Mouse (Mus musculus) olfactory bulb, adult 2 months (tissue): ENCODE results near the gene Thpo. TPM values are rescaled to one million over a fixed set of nuclear protein-coding genes. Genes with fewer than 3 reads are reported as not detected.

ENCODE experiments used
- H3K27ac ChIP-seq: fragments of 200-500 bp; 2 replicates; pipeline ENCODE4 v1.5.1; 2012; ENCODE audit warnings: low read depth, low read length; ENCODE audit not compliant: insufficient read depth
- H3K4me1 ChIP-seq: fragments of 200-500 bp; 2 replicates; pipeline ENCODE4 v1.6.1; 2012; ENCODE audit warnings: low read length; ENCODE audit not compliant: control insufficient read depth, insufficient read depth
- H3K4me3 ChIP-seq: fragments of 200-500 bp; 2 replicates; pipeline ENCODE4 v1.5.1; 2012; ENCODE audit warnings: mild to moderate bottlenecking, low read depth, low read length, moderate library complexity; ENCODE audit not compliant: insufficient read depth
- CTCF ChIP-seq: fragments of 200-500 bp; IDR thresholded peaks from 2 replicates; pipeline ENCODE4 v1.5.1; 2012; ENCODE audit warnings: low read depth, mild to moderate bottlenecking, low read length, moderate library complexity; ENCODE audit not compliant: insufficient read depth
- POLR2A ChIP-seq: fragments of 200-500 bp; IDR thresholded peaks from 2 replicates; pipeline ENCODE4 v1.6.1; 2012; ENCODE audit warnings: mild to moderate bottlenecking, low read depth, low read length, moderate library complexity; ENCODE audit not compliant: insufficient read depth
- WGBS: fragments of 180-500 bp; shearing (Covaris S2); methylation state at CpG from one replicate; pipeline ENCODE4 v1.1.7; 2018; 5-methylcytosine and 5-hydroxymethylcytosine counted together
- polyA plus RNA-seq: library from polyadenylated mRNA; stranded (reverse); fragments of >200 nt; gene quantifications from 2 replicates; pipeline ENCODE4 v1.2.4, GENCODE M21; 2012; ENCODE audit warnings: low replicate concordance; ENCODE audit not compliant: missing spikeins, insufficient read depth, insufficient read length

The Thpo gene
- polyA plus RNA-seq, 1 experiment: not detected

DNA sequence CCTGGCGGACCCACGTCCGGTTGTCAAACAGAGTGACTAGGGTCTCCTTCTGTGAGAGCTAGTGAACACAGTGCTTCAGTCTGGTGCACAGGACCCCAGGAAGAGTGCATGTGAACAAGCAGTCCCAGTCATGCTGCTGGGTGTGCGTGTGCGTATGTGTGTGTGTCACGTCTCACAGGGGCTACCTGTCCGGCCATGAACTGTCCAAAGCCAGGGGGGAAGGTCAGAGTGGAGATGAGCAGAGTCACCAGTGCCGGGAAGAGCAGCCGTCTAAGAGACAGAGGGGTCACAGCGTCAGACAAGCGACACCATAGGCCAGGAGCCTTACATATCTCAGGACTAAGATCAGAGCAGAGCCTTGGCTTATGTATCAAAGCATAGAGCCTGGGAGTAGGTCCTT, 23.9 kb downstream of the Thpo start:
- H3K4me1 ChIP-seq: peaks cover 35% of the 10 kb centered on the region
- no peak for TF ChIP-seq POLR2A
- no peak for TF ChIP-seq CTCF
- H3K4me3 ChIP-seq: no peak overlapping the region
- WGBS: 93% methylated on average over 11 of the region's 11 CpGs
- no peak overlapping the region for H3K27ac ChIP-seq

DNA sequence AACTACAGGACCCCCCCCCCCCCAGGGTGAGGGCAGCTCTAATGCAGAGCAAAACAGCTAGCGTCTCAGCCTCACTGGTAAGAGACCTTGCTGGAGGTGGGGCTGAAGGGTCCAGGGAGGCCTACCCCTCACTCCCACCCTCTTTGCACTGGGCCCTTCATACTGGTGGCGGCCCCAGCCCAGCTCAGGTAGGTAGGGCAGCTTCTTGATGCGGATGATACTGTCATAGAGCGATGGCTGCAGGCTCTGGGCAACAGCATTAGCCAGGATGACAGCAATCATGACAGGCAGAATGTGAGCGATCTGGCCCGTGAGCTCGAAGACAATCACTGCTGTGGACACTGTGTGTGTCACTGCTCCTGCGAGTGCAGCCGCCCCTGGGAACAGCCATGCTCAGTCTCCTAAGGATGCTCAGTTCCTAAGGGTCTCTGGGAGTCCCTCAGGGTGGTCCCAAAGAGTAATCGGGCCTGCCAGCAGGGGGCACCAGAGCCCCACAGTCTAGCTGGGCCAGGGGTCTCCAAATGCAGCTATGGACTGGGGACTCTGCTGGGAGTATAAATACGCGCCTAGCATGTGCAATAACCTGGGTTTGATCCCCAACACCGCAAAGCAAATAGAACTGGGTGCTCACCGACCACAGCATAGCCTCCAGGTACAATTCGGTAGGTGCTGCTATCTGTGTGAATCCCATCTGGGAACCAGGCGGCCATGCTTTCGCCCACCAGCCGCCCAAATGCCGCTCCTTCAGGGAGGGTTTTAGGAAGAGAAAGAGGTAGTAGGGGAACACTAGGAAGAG, 25.2 kb downstream of the Thpo start:
- no peak overlapping the region for H3K27ac ChIP-seq
- TF ChIP-seq CTCF (peak; percentile 76), POLR2A (no peak)
- peaks cover 24% of the 10 kb centered on the region for H3K4me1 ChIP-seq
- H3K4me3 ChIP-seq: no peak overlapping the region
- WGBS: 76% methylated on average over 19 of the region's 19 CpGs

DNA sequence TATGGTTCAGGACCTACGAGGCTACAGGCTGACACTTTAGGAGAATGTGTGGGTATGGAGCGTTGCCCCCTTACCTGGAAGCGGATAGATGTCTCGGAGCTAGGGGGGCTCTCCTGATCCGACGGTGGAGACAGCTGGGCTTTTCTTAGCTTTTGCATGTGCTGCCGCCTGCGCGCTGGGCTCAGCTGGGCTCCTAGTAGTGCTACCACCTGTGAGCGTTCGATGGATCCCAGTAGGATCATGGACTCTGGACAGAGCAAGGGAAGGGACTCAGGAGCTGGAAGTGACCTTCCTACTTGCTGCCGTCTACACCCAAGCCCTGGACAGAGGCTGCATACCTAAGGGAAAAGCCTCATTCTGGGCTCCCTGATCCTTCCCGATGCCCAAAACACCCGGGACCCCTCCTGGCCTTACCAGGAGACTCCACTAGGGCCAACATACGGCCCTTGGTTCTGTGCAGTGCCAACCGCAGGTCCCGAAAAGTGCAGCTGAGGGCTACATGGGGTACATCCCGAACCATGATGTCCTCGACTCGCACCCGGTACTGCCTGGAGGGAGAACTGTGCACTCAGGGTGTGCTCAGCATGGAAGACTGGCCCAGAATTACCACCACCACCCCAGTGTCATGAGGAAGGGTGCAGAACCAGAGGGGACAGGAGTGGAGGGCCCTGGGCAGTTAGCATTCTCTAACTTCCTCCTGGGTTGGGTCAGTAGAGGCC, 25.9 kb downstream of the Thpo start:
- TF ChIP-seq CTCF: no peak
- TF ChIP-seq POLR2A: no peak
- WGBS: 91% methylated on average over 21 of the region's 21 CpGs
- Histone ChIP-seq H3K27ac (no peak overlapping the region), H3K4me3 (no peak overlapping the region), H3K4me1 (peaks cover 17% of the 10 kb centered on the region)

DNA sequence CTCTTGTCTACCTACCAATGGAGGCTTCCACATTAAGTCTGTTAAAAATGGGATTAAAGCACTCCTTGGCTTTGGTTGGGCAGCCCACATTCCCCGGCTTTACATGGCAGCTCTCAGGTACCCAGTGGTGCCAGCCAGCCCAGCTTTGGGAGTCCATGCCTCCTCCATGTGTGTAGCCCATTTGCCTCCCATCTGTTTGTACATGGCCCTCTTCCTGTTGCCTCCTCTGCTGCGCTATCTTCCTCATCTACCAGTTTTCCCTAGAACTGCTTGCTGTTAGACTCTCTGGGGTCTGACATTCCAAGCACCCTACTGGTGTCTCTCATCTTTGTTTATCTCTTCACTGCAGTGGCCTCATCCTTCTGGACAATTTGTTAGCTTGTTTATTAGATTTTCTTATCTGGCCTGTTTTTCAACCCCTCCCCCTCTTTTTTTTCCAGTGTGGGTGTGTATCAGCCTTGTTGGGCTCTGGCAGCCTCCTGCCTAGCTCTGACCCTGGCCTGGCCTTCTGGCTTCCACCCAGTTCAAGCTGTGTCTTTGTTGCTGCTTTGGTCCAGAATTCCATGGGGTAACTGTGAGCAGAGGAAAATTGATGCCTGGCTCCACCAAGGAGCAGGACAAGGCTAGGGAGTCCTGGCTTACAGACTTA, 27.8 kb downstream of the Thpo start:
- TF ChIP-seq CTCF (no peak), POLR2A (no peak)
- no peak overlapping the region for H3K4me3 ChIP-seq
- WGBS: 84% methylated on average over 2 of the region's 2 CpGs
- peaks cover 31% of the 10 kb centered on the region for H3K4me1 ChIP-seq
- peak overlapping the region; percentile 48; the same call in 1 of the 2 replicates for H3K27ac ChIP-seq

DNA sequence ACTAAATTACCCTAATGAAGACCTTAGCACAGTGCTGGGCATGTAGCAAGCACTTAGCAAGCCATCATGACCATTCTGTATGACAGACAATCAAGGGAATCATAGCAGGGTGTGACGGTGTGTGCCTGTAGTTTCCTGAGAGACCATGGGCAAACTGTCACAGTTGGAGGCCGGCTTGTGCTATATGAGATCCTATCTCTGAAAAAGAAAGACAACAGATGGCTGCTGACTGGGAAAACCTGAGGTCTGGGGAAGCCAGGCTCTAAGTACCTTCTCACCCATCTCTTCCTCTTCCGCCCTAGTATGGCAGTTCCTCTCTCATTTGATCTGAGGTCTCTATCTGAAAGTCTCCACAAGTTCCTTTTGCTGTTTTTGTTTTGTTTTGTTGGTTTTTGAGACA, 28.5 kb downstream of the Thpo start:
- Histone ChIP-seq H3K27ac (no peak overlapping the region), H3K4me1 (peaks cover 34% of the 10 kb centered on the region), H3K4me3 (no peak overlapping the region)
- WGBS: 86% methylated on average over 3 of the region's 3 CpGs
- TF ChIP-seq POLR2A (no peak), CTCF (no peak)

DNA sequence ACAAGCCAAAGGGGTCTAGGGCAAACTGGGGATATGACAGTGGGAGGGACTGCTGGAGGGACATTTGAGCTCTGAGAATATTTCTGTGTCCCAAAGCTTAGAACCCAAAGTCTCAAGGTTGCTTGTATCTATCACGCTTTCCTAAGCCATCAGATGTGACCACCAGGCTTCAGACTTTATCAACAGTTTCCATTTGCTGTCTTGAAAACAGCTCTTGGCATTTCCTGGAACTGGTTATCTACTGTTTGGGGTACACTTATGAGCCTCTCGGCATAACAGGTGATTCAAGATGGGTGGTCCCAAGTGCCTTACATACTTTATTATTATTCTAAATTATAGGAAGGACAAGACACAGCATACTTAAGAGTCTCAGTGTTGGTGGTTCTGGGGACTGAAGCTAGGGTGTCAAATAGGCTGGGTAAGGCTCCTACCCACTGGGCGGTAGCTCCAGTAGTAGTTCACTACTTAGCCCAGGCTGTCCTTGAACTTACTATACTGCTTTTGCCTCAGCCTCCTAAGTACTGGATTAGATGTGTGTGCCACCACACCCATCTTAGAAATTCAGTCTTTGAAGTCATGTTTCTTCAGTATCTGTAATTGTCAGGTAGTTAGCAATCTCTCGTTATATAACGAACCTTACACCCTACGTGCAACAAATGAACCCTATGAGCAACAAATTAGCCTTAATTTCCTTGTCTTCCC, 30.5 kb downstream of the Thpo start:
- WGBS: 75% methylated on average over 6 of the region's 6 CpGs
- TF ChIP-seq POLR2A: no peak
- TF ChIP-seq CTCF: no peak
- peaks cover 38% of the 10 kb centered on the region for H3K4me1 ChIP-seq
- H3K4me3 ChIP-seq: no peak overlapping the region
- H3K27ac ChIP-seq: no peak overlapping the region

DNA sequence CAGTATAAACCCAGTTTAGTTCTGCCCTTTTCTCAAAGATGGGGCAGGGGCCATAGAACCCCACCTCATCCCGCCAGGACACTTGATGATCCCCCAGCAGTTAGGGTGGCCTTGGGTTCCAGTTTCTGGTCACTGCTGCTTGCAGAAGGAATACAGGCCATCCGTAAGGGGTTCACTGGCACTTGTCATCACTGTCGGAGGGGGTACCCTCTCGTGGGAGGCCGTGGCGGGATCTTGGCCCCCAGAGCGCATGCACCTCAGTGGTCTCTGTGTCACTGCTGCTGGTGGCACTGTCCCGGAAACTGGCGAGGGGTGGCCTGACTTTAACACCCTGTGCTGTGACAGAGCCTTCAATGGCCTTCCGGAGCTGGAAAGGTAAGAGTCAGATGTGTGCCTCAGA, 31.2 kb downstream of the Thpo start:
- peaks cover 38% of the 10 kb centered on the region for H3K4me1 ChIP-seq
- H3K4me3 ChIP-seq: no peak overlapping the region
- TF ChIP-seq CTCF (no peak), POLR2A (no peak)
- H3K27ac ChIP-seq: no peak overlapping the region
- WGBS: 90% methylated on average over 10 of the region's 10 CpGs

DNA sequence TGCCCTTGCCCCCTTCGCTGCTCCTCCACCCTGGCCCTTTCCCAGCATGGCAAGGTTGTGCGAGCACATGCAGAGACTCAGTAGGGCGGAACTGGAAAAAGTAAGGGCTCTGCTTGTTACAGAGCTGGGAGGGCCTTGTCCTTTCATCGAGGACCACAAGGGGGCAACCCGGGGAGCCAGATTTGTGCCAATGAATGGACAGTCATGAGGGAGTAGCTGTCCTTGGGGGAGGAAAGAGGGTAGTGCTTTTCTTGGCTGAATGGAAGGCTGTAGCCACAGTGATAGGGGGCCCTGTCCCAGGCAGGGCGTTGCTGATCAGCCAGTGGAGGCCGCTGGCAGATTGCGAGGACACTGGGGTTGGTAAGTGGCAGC, 31.8 kb downstream of the Thpo start:
- Histone ChIP-seq H3K4me1 (peaks cover 33% of the 10 kb centered on the region), H3K27ac (no peak overlapping the region), H3K4me3 (no peak overlapping the region)
- peak; percentile 33; the same call in 1 of the 2 replicates for TF ChIP-seq CTCF
- no peak for TF ChIP-seq POLR2A
- 16% methylated on average over 8 of the region's 8 CpGs for WGBS
